ENCODE assay signal across 35 mouse cellular contexts in the genomic region with DNA sequence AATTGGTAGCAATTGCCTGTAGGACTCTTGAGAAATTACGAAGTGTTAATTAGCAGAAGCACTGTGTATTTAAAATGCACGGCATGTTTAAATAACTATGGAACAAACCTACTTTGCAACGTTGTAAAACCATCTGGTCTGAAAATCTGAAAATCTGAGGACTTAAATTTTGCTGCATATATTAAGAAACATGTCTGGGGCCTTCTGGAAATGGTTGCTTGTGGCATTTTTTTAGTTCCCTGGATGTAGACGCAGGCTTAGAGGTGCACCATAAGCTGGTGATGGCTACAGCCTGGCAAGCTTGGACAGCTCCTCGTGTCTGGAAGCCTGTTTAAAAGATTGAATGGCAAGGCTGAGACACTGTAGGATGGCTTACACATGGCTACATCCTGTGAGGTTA. TPM values are rescaled to one million over a fixed set of nuclear protein-coding genes. Genes with fewer than 3 reads are reported as not detected.
DNase-seq lines count a peak whose midpoint lies in the region; ATAC-seq and TF ChIP-seq lines count a peak whose summit lies in the region.
"Had no signal": no experiment of that assay in that cellular context is flagged by ENCODE, and none has a peak within 500 bp of the region (broad histone marks: within the 10 kb centered on the region; RNA-seq: fewer than 3 reads in every experiment).

No protein-coding gene starts in this region.

- no peak for DNase-seq in hindbrain, embryonic 14.5 days (ENCODE audit: low spot score)
- DNase-seq in midbrain, embryonic 14.5 days: no peak
- DNase-seq in adrenal gland, postnatal 4 days (ENCODE audit: low spot score in 2 of 2): no peak
- DNase-seq: adrenal gland, adult 8-10 months; B cell, adult 2 months; cerebellum, adult 9-10 months; gastrocnemius, postnatal 25 days; heart, adult 18-20 months; heart, postnatal 10 days; kidney, adult 2 months; left cerebral cortex, postnatal 4 days; lung, embryonic 14.5 days; right cerebral cortex, postnatal 25 days; thymus, postnatal 25 days had no signal

- WGBS in hindbrain, embryonic 14.5 days: 66% methylated on average over 5 of the region's 5 CpGs
- 65% methylated on average over 5 of the region's 5 CpGs for WGBS in hindbrain, embryonic 13.5 days
- 73% methylated on average over 5 of the region's 5 CpGs for WGBS in midbrain, embryonic 13.5 days
- 71% methylated on average over 5 of the region's 5 CpGs for WGBS in midbrain, embryonic 14.5 days
- WGBS in olfactory bulb, adult 2 months: 27% methylated on average over 5 of the region's 5 CpGs

- TF ChIP-seq POLR2A in cortical plate, adult 2 months (IDR thresholded peaks at IDR 0.05; ENCODE audit: extremely low read depth, insufficient read depth, low read length): no peak
- TF ChIP-seq POLR2A in olfactory bulb, adult 2 months (IDR thresholded peaks at IDR 0.05; ENCODE audit: insufficient read depth, low read depth, low read length): no peak

- peak overlapping the region; percentile 51; the same call in 1 of the 2 replicates for H3K27ac ChIP-seq in hindbrain, embryonic 14.5 days
- no peak overlapping the region; the same call in 1 of the 2 replicates for H3K27ac ChIP-seq in hindbrain, embryonic 13.5 days
- peak overlapping the region; percentile 51; the same call in 1 of the 2 replicates for H3K27ac ChIP-seq in midbrain, embryonic 13.5 days
- no peak overlapping the region for H3K27ac ChIP-seq in midbrain, embryonic 14.5 days (replicated peaks; ENCODE audit: low read depth, low read length)
- peak overlapping the region; percentile 72 for H3K27ac ChIP-seq in cortical plate, adult 2 months (ENCODE audit: insufficient read depth, low read length)
- peak overlapping the region; percentile 79 for H3K27ac ChIP-seq in olfactory bulb, adult 2 months (ENCODE audit: insufficient read depth, low read depth, low read length)
- H3K27ac ChIP-seq: embryonic facial prominence, embryonic 15.5 days; kidney, postnatal 0 days; limb, embryonic 15.5 days; liver, embryonic 14.5 days; midbrain, embryonic 12.5 days had no signal

- no peaks in the 10 kb centered on the region for H3K9me3 ChIP-seq in hindbrain, embryonic 14.5 days (ENCODE audit: control insufficient read depth, low read length)
- H3K9me3 ChIP-seq in hindbrain, embryonic 13.5 days: no peaks in the 10 kb centered on the region
- no peaks in the 10 kb centered on the region for H3K9me3 ChIP-seq in midbrain, embryonic 13.5 days
- no peaks in the 10 kb centered on the region for H3K9me3 ChIP-seq in midbrain, embryonic 14.5 days (ENCODE audit: control insufficient read depth, low read length)
- H3K9me3 ChIP-seq: embryonic facial prominence, embryonic 15.5 days; heart, embryonic 12.5 days; limb, embryonic 15.5 days; midbrain, embryonic 12.5 days had no signal

- peaks cover 70% of the 10 kb centered on the region for H3K4me1 ChIP-seq in hindbrain, embryonic 14.5 days (replicated peaks; ENCODE audit: control insufficient read depth, insufficient read depth, low read length)
- H3K4me1 ChIP-seq in hindbrain, embryonic 13.5 days (replicated peaks): peaks cover 90% of the 10 kb centered on the region
- H3K4me1 ChIP-seq in midbrain, embryonic 13.5 days (replicated peaks): peaks cover 88% of the 10 kb centered on the region
- H3K4me1 ChIP-seq in midbrain, embryonic 14.5 days (ENCODE audit: control insufficient read depth, insufficient read depth, low read length): peaks cover 64% of the 10 kb centered on the region
- peaks cover 52% of the 10 kb centered on the region for H3K4me1 ChIP-seq in cortical plate, adult 2 months (ENCODE audit: control insufficient read depth, insufficient read depth, low read length)
- H3K4me1 ChIP-seq in olfactory bulb, adult 2 months (ENCODE audit: control insufficient read depth, insufficient read depth, low read length): peaks cover 49% of the 10 kb centered on the region
- H3K4me1 ChIP-seq: heart, embryonic 12.5 days; limb, embryonic 15.5 days had no signal

- H3K9ac ChIP-seq in hindbrain, embryonic 14.5 days: no peak overlapping the region
- H3K9ac ChIP-seq in hindbrain, embryonic 13.5 days: no peak overlapping the region
- no peak overlapping the region; the same call in 1 of the 2 replicates for H3K9ac ChIP-seq in midbrain, embryonic 13.5 days (replicated peaks)
- no peak overlapping the region for H3K9ac ChIP-seq in midbrain, embryonic 14.5 days (replicated peaks; ENCODE audit: low read length)
- H3K9ac ChIP-seq: embryonic facial prominence, embryonic 15.5 days; heart, embryonic 12.5 days; limb, embryonic 15.5 days; liver, embryonic 14.5 days; lung, embryonic 14.5 days; midbrain, embryonic 12.5 days had no signal

- no peak for ATAC-seq in hindbrain, embryonic 14.5 days (ENCODE audit: low FRiP score)
- ATAC-seq in hindbrain, embryonic 13.5 days (ENCODE audit: low FRiP score): no peak
- no peak for ATAC-seq in midbrain, embryonic 13.5 days
- ATAC-seq in midbrain, embryonic 14.5 days (ENCODE audit: low FRiP score, low TSS enrichment): no peak
- ATAC-seq: Patski had no signal

- H3K27me3 ChIP-seq in hindbrain, embryonic 14.5 days (ENCODE audit: control insufficient read depth, insufficient read depth, low read length): no peaks in the 10 kb centered on the region
- H3K27me3 ChIP-seq in hindbrain, embryonic 13.5 days: no peaks in the 10 kb centered on the region
- no peaks in the 10 kb centered on the region for H3K27me3 ChIP-seq in midbrain, embryonic 13.5 days
- no peaks in the 10 kb centered on the region for H3K27me3 ChIP-seq in midbrain, embryonic 14.5 days (ENCODE audit: control insufficient read depth, insufficient read depth, low read length)
- H3K27me3 ChIP-seq: embryonic facial prominence, embryonic 15.5 days; limb, embryonic 15.5 days; midbrain, embryonic 12.5 days; Patski had no signal

- no peak overlapping the region for H3K4me3 ChIP-seq in hindbrain, embryonic 14.5 days (replicated peaks; ENCODE audit: low read length)
- no peak overlapping the region for H3K4me3 ChIP-seq in hindbrain, embryonic 13.5 days
- H3K4me3 ChIP-seq in midbrain, embryonic 13.5 days (replicated peaks): no peak overlapping the region
- H3K4me3 ChIP-seq in midbrain, embryonic 14.5 days (replicated peaks; ENCODE audit: low read depth, low read length): no peak overlapping the region
- H3K4me3 ChIP-seq in cortical plate, adult 2 months (ENCODE audit: insufficient read depth, low read length): no peak overlapping the region
- no peak overlapping the region for H3K4me3 ChIP-seq in olfactory bulb, adult 2 months (ENCODE audit: insufficient read depth, low read depth, low read length)
- H3K4me3 ChIP-seq: embryonic facial prominence, embryonic 15.5 days; heart, embryonic 12.5 days; limb, embryonic 15.5 days; midbrain, embryonic 12.5 days; myocyte had no signal

- no peak for TF ChIP-seq CTCF in cortical plate, adult 2 months (IDR thresholded peaks at IDR 0.05; ENCODE audit: extremely low read depth, insufficient read depth, low read length)
- TF ChIP-seq CTCF in olfactory bulb, adult 2 months (IDR thresholded peaks at IDR 0.05; ENCODE audit: insufficient read depth, low read depth, low read length): no peak

- H3K4me2 ChIP-seq in hindbrain, embryonic 14.5 days (replicated peaks): no peak overlapping the region
- no peak overlapping the region for H3K4me2 ChIP-seq in hindbrain, embryonic 13.5 days
- no peak overlapping the region for H3K4me2 ChIP-seq in midbrain, embryonic 13.5 days (replicated peaks)
- H3K4me2 ChIP-seq in midbrain, embryonic 14.5 days (ENCODE audit: low read length): no peak overlapping the region
- H3K4me2 ChIP-seq: embryonic facial prominence, embryonic 15.5 days; heart, embryonic 12.5 days; limb, embryonic 15.5 days; lung, embryonic 14.5 days; midbrain, embryonic 12.5 days had no signal

- no peaks in the 10 kb centered on the region for H3K36me3 ChIP-seq in hindbrain, embryonic 14.5 days (replicated peaks; ENCODE audit: control insufficient read depth, insufficient read depth)
- no peaks in the 10 kb centered on the region for H3K36me3 ChIP-seq in hindbrain, embryonic 13.5 days
- H3K36me3 ChIP-seq in midbrain, embryonic 13.5 days: no peaks in the 10 kb centered on the region
- no peaks in the 10 kb centered on the region for H3K36me3 ChIP-seq in midbrain, embryonic 14.5 days (ENCODE audit: control insufficient read depth, insufficient read depth, low read length)
- H3K36me3 ChIP-seq: embryonic facial prominence, embryonic 15.5 days; G1E; heart, embryonic 12.5 days; limb, embryonic 15.5 days; midbrain, embryonic 12.5 days had no signal

RNA-seq across cellular contexts. Expression of a gene that starts 40.5 kb away (rescaled TPM):
- polyA plus RNA-seq in hindbrain, embryonic 14.5 days (2014; fragmentation: Nextera tagmentation; extraction: Ambion mirVana): 102 and 111 TPM in 2 replicates
- polyA plus RNA-seq in hindbrain, embryonic 13.5 days (2015; fragmentation: Nextera tagmentation; extraction: Ambion mirVana): 173 and 185 TPM in 2 replicates
- 200 and 208 TPM in 2 replicates for polyA plus RNA-seq in midbrain, embryonic 13.5 days (2015; fragmentation: Nextera tagmentation; extraction: Ambion mirVana)
- 117 and 136 TPM in 2 replicates for polyA plus RNA-seq in midbrain, embryonic 14.5 days (2014; fragmentation: Nextera tagmentation; extraction: Ambion mirVana)
- 121 and 124 TPM in 2 replicates for polyA plus RNA-seq in cortical plate, adult 2 months (2012; rRNA removed)
- polyA plus RNA-seq in olfactory bulb, adult 2 months (2012; ENCODE audit: insufficient read depth, insufficient read length, low replicate concordance, missing spikeins): 39.6 TPM in 1 of 2 replicates, not detected in the other
- 10 to 100 TPM in 1 of 2 experiments, 1 to 10 TPM in 1; 9.7 to 18.2 TPM for total RNA-seq in adrenal gland, postnatal 4 days (2021)
- total RNA-seq: CH12.LX; neutrophil, adult 5-6 weeks had no signal

RNA-seq across cellular contexts. Expression of a gene that starts 53.0 kb away (rescaled TPM):
- polyA plus RNA-seq in hindbrain, embryonic 14.5 days (2014; fragmentation: Nextera tagmentation; extraction: Ambion mirVana): not detected in 2 replicates
- polyA plus RNA-seq in hindbrain, embryonic 13.5 days (2015; fragmentation: Nextera tagmentation; extraction: Ambion mirVana): not detected in 2 replicates
- polyA plus RNA-seq in midbrain, embryonic 13.5 days (2015; fragmentation: Nextera tagmentation; extraction: Ambion mirVana): not detected in 2 replicates
- not detected in 2 replicates for polyA plus RNA-seq in midbrain, embryonic 14.5 days (2014; fragmentation: Nextera tagmentation; extraction: Ambion mirVana)
- polyA plus RNA-seq in cortical plate, adult 2 months (2012; rRNA removed): 0.35 TPM in 1 of 2 replicates, not detected in the other
- not detected in 2 replicates for polyA plus RNA-seq in olfactory bulb, adult 2 months (2012; ENCODE audit: insufficient read depth, insufficient read length, low replicate concordance, missing spikeins)
- not detected for total RNA-seq in adrenal gland, postnatal 4 days (2021)
- total RNA-seq: adrenal gland, adult 8-10 months; CH12.LX; G1E; gastrocnemius, postnatal 25 days; heart, adult 18-20 months; heart, postnatal 10 days; left cerebral cortex, adult 18-20 months; left cerebral cortex, postnatal 4 days; megakaryocyte, adult 5-6 weeks; neutrophil, adult 5-6 weeks had no signal
- polyA plus RNA-seq: embryonic facial prominence, embryonic 15.5 days; G1E; heart, embryonic 12.5 days; hindbrain, embryonic 11.5 days; intestine, embryonic 14.5 days; kidney, adult 2 months; kidney, postnatal 0 days; large intestine, adult 2 months; limb, embryonic 15.5 days; liver, embryonic 14.5 days; lung, embryonic 14.5 days; midbrain, embryonic 12.5 days; myocyte; Patski; spleen, adult 2 months had no signal

Comparison
In these comparisons a context has a peak if more than half of its experiments do, and no peak if none do; other contexts are left out.
1. H3K27ac ChIP-seq: peak in hindbrain, embryonic 14.5 days (single experiment), midbrain, embryonic 13.5 days (single experiment), cortical plate, adult 2 months (single experiment) and olfactory bulb, adult 2 months (single experiment); none in hindbrain, embryonic 13.5 days (single experiment) and midbrain, embryonic 14.5 days (single experiment).